Mouse (Mus musculus): ENCODE measurements around the gene Pcnx3.

The Pcnx3 gene

DNA sequence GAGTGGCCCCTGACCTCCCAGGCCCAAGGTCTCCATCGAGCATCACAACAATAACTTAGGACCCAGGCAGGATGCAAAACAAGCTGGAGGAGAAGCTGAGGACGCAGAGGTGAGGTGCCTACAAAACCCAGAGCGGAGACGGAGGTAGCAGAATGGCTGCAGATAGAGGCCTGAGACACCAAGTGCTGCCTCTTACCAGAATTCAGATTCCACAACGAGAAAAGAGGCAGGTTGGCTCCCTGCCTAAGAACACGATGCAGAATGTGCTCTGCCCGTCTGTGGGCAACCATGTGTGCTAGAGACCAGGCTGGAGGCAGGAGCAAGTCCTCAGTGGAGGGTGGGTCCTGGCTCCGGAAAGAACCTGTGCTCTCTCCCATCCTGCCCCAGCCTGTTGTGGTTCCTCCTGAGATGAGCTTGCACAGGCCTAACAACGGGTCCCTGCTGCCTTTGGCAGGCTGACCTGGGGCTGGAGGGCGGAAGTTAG, 4.2 kb upstream of the Pcnx3 start:
- ChIA-PET POLR2A (interaction anchor here in 2 of 4 experiments (0.6 to 1.2 kb wide), 6 partner anchors 11 to 419 kb away, joined by 3 to 4 read pairs (median 4); partner anchors contain the start of genes Efemp2 (in 1 of the 2) and Kcnk7 (in 1 of the 2)), CTCF (no interaction called here)

DNA sequence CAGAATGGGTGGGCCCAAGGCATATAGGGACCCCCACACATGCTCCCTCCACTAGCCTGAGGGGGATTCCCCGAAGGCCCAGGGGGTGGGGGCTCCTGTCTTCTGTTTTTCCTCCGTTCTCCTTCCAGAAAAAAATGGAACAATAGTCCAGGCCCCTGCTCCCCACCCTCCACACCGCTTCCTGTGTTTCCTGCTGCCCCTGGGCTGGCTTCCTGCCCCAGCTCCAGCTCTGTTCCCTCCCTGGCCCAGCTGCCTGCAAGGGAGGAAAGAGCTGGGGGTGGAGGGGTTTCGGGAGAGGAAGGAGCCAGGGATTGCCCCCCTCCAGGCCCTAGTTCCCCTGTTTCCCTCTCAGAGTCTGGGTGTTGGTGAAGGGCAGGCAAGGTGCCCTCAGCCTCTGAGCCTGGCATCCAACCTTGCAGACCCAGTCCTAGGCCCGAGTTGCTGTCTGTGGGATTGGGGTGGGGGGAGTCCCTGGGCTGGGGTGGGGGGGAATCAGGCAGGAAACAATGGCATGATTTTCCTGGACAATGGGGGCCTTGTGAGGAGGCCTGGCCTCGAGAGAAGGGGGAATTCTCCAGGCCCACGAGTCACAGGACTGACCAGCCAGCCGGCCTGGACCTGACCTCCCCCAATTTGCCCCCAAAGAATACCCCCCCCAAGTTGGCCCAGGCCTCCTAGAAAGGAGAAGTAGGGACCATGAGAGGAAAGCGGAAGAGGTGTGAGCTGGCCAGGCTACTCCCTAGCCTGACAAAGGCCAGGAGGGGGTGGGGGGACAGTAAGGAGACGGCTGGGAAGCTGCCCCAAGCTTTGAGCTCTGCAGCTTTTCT, 3.6 kb upstream of the Pcnx3 start:
- ChIA-PET CTCF (interaction anchor here in 1 of 4 experiments (2.1 kb wide), 1 partner anchor 19 kb away, joined by 5 read pairs; no protein-coding TSS in a partner anchor), POLR2A (interaction anchor here in 2 of 4 experiments (0.6 to 1.8 kb wide), 7 partner anchors 11 to 418 kb away, joined by 3 to 4 read pairs (median 4); partner anchors contain the start of genes Efemp2 (in 1 of the 2) and Kcnk7 (in 1 of the 2))

DNA sequence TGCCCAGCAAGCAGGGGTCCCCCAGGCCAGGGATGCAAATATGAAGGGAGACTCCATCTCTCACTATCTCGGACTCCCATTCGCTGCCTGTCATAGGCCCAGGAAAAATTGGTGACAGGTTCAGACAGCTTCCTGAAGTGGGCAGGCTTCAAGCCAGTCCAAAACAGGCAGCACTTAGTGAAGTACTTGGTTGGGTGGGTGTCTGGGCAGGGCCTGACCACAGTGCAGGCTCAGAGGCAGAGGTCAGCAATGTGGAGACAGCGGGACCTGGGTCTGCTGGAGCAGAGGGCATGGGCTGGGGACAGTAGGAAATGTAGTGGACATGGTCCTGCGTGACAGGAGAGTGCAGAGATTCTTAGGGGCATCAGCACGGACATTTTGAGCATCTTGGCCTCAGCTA, 2.9 kb upstream of the Pcnx3 start:
- CTCF ChIA-PET = interaction anchor here in 2 of 4 experiments (0.7 to 2.1 kb wide), 2 partner anchors 19 to 84 kb away, joined by 3 to 5 read pairs; no protein-coding TSS in a partner anchor

DNA sequence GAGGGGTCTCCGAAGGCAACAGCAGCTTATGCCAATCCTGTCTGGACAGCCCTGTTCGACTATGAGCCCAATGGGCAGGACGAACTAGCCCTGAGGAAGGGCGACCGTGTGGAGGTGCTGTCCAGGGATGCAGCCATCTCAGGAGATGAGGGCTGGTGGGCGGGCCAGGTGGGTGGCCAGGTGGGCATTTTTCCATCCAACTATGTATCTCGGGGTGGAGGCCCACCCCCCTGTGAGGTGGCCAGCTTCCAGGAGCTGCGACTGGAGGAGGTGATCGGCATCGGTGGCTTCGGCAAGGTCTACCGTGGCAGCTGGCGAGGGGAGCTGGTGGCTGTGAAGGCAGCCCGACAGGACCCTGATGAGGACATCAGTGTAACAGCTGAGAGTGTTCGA, 1.6 kb upstream of the Pcnx3 start:
- CTCF ChIA-PET = interaction anchor here in 1 of 4 experiments (0.8 kb wide), 1 partner anchor 15 kb away, joined by 4 read pairs; no protein-coding TSS in a partner anchor
- POLR2A ChIA-PET = interaction anchor here in 2 of 4 experiments (0.9 to 3.2 kb wide), 15 partner anchors 10 to 202 kb away, joined by 3 to 13 read pairs (median 4); partner anchors contain the start of genes Mus81 (in 1 of the 2), Rela (in 1 of the 2) and Sipa1 (in 1 of the 2)

More for the DNA sequence above, 2.9 kb upstream of the Pcnx3 start:
- POLR2A ChIA-PET = interaction anchor here in 2 of 4 experiments (0.8 to 3.2 kb wide), 7 partner anchors 8 to 181 kb away, joined by 3 to 13 read pairs (median 3); partner anchors contain the start of genes Sipa1 (in 1 of the 2) and Snx32 (in 1 of the 2)

DNA sequence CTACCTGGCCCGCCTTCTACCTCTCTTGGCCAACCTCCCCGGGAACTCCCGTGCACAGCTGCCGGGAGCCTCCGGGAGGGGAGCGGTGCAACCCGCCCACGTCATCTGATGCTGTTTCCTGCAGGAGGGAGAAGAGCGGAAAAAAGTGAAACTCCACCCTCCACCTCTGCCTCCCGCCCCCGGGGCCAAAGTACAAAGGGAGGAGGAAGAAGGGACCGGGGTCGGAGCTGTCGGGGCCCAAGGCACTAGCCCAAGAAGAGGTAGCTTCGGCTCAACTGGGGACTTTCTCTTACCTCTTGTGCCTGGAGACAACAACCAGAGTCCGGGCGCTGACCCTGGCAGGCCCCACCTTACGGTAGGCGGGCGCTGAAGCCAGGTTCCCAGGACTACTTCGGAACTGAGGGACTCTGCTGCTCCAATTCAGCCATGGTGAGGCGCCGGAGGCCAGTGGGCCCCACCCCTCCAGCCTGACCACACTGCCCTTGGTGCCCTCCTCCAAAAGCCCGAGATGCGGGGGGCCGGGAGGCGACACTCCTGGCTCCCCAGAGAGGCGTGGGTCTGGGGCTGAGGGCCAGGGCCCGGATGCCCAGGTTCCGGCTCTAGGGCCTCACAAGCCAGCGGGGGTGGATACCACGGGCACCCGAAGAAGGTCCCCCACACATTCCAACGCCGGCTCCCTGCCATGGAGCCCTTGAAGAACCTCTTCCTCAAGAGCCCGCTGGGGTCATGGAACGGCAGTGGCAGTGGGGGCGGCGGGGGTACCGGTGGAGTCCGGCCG, 1.0 kb upstream of the Pcnx3 start:
- POLR2A ChIA-PET = interaction anchor here (0.6 to 3.2 kb wide), 62 partner anchors 8 to 651 kb away, joined by 3 to 20 read pairs (median 4); partner anchors contain the start of genes Kcnk7 (in 2 of the 4), Mus81 (in 2 of the 4), Rela (in 2 of the 4) and Scyl1 (in 2 of the 4)
- CTCF ChIA-PET = interaction anchor here in 3 of 4 experiments (0.5 to 1.5 kb wide), 6 partner anchors 38 to 571 kb away, joined by 3 to 6 read pairs (median 4); partner anchors contain the start of genes Cst6 (in 1 of the 3) and Klc2 (in 1 of the 3)

DNA sequence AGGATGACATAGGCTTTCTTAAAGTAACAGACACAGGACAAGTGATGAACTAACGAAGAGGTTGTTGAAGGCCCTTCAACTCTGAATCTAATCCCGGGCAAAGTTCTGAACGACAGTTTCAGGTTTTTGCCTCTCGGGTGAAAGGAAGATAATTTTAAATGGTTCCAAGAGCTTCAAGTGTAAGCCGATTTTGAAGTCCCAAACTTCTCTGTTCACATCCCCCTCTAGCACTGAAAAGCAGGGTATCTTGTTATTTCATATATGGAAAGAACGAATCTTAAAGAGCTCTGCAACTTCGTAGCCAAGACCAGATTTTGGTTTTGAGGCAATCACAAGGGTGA, 350 bp upstream of the Pcnx3 start:
- ChIA-PET CTCF (interaction anchor here in 2 of 4 experiments (0.8 to 1.5 kb wide), 9 partner anchors 22 to 340 kb away, joined by 3 to 6 read pairs (median 4); partner anchors contain the start of genes Cst6 (in 1 of the 2) and Mus81 (in 1 of the 2)), POLR2A (interaction anchor here (0.6 to 3.2 kb wide), 93 partner anchors 8 to 1563 kb away, joined by 3 to 20 read pairs (median 4); partner anchors contain the start of genes Cfl1 (in 2 of the 4), Kcnk7 (in 2 of the 4), Mus81 (in 2 of the 4) and Rela (in 2 of the 4))

DNA sequence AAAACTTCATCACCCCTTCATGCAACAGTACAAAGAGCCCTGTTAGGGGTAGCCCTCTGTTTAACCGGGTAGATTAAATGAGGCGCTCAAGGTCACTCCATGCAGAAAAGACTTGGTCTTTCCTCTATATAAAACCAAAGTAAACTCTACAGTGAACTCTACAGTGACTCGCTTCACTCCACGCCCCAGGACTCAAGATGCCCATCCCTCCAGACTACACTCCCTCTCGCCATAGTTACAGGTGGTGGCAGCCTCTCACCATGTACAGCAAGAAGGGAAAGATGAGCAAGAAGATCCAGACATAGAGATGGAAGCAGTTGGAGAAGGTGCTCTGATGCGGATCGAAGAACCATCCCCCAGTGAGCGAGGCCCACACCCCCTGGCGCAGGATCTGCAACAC, 970 bp downstream of the Pcnx3 start:
- POLR2A ChIA-PET = no interaction called here
- CTCF ChIA-PET = interaction anchor here in 1 of 4 experiments (0.9 kb wide), 1 partner anchor 24 kb away, joined by 3 read pairs; the partner anchor contains the start of gene Sipa1

DNA sequence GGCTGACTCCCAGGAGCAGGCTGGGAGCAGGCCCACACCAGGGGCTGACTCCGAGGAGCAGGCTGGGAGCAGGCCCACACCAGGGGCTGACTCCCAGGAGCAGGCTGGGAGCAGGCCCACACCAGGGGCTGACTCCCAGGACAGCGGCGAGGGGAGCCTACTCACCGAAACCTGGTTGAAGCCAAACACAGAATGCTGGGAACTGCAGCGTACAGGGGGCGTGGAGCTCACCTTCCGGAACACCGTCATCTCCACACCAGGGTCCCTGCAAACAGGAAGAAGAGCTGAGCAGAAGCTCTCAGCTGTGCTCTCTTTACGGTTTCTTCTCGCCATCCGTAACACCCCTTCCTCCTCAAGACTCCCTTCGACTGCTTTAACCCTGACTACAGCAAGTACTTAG, 1.8 kb downstream of the Pcnx3 start:
- CTCF ChIA-PET = interaction anchor here in 1 of 4 experiments (0.9 kb wide), 1 partner anchor 23 kb away, joined by 3 read pairs; the partner anchor contains the start of gene Sipa1

DNA sequence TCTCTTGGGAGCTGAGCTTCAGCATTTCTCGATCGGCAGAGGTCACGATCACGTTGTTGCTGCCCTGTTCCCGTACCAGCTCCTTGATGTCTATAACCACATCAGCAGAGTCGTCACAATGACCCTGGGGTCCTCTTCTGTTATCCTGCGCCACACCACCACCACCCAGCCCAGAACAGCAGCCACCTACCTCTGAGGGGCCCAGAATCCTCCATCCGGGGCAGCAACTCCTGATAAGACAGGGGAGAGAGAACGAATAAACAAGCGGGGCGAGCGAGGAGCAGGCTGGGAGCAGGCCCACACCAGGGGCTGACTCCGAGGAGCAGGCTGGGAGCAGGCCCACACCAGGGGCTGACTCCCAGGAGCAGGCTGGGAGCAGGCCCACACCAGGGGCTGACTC, 2.3 kb downstream of the Pcnx3 start:
- ChIA-PET CTCF (no interaction called here), POLR2A (interaction anchor here in 2 of 4 experiments (1.6 to 2.4 kb wide), 4 partner anchors 12 to 198 kb away, joined by 4 to 9 read pairs (median 6); partner anchors contain the start of gene Mus81 (in 1 of the 2))

More for the DNA sequence above, 1.8 kb downstream of the Pcnx3 start:
- POLR2A ChIA-PET = interaction anchor here in 1 of 4 experiments (1.9 kb wide), 1 partner anchor 27 kb away, joined by 6 read pairs; no protein-coding TSS in a partner anchor

DNA sequence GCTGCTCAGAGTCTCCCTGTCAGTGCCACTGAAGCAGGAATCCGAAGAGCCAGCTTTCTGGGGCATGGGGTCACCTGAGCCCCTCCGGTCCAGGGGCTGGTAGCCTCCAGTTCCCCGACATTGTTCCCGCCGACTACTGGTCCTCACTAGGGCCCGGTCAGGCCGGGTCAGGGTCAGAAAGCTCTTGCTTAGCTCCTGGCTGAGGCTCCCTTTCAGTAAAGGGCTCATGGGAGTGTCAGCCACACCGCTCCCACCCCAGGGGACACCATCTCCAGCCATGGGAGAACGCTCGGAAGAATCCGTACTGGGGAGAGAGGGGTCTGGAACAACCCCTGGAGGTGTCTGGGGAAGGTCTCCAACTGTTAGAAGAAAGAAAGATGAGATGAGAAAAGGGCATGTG, 2.8 kb downstream of the Pcnx3 start:
- ChIA-PET POLR2A (interaction anchor here in 2 of 4 experiments (0.9 to 2.4 kb wide), 8 partner anchors 10 to 198 kb away, joined by 3 to 9 read pairs (median 6); partner anchors contain the start of gene Mus81 (in 1 of the 2)), CTCF (interaction anchor here in 3 of 4 experiments (0.6 to 1.8 kb wide), 3 partner anchors 11 to 42 kb away, joined by 3 to 8 read pairs (median 3); partner anchors contain the start of gene Fam89b (in 1 of the 3))

DNA sequence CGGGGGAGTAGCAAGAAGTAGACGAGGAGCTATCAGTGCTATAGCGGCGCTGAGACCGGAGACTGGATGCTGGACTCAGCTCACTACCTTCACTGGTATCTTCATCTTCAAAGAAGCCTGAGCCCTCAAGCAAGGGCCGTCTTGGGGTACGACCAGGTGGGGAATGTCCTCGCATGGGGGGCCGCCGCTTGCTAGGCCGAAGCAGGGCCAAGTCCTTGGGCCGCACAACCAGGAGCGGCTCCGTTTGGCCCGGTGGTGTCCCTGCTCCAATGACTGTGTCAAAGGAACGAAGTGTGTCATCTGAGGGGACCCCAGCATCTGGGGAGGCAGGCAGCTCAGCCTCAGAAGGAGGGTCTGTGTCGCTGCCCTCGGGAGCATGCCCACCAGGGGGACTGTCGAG, 3.3 kb downstream of the Pcnx3 start:
- ChIA-PET POLR2A (interaction anchor here in 3 of 4 experiments (0.8 to 2.4 kb wide), 11 partner anchors 10 to 456 kb away, joined by 3 to 9 read pairs (median 4); partner anchors contain the start of genes Arl2 (in 1 of the 3) and Mus81 (in 1 of the 3)), CTCF (interaction anchor here in 3 of 4 experiments (0.6 to 1.8 kb wide), 3 partner anchors 11 to 43 kb away, joined by 3 to 8 read pairs (median 3); partner anchors contain the start of gene Fam89b (in 1 of the 3))

DNA sequence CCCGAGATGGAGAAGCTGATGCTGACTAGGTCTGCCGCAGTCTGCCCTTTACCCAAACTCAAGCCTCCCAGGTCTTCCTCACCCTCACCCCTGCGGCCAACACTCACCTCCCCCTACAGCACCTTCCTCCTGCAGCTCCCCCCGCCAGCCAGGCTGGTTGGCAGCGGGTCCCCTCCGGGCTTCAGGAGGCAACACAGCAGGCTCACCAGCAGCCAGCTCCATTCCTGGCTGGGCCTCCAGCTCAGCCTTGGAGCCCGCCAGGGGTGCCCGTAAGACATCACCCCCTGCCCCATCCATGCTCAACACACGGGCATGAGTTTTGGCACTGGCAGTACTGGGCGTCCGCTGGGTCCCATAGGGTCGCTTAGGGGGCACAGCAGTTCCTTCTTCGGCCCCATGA, 3.7 kb downstream of the Pcnx3 start:
- ChIA-PET CTCF (interaction anchor here in 3 of 4 experiments (0.6 to 1.8 kb wide), 4 partner anchors 10 to 1717 kb away, joined by 3 to 8 read pairs (median 3); partner anchors contain the start of gene Fam89b (in 1 of the 3)), POLR2A (interaction anchor here in 3 of 4 experiments (0.6 to 2.4 kb wide), 17 partner anchors 10 to 456 kb away, joined by 3 to 9 read pairs (median 3); partner anchors contain the start of genes Arl2 (in 1 of the 3), Cfl1 (in 1 of the 3) and Mus81 (in 1 of the 3))

DNA sequence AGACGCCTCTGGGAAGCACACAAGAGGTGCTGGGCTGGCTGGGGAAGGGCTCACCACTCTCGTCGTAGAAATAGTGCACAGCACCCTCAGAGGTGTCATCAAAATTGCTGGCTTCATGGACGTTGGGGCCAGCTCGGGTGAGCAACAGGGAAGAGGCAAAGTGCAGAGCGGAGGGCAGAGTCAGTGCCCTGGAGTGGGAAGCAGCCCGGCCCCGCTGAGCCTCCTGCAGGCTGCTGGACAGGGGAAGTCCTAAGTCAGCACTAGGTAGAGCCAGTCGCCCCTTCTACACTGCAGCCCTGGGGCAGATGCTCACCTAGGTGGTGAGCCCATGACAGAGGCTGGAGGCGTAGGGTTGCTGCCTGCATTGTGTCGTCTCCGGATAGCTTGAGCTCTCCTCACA, 4.5 kb downstream of the Pcnx3 start:
- POLR2A ChIA-PET = interaction anchor here in 3 of 4 experiments (0.5 to 2.4 kb wide), 16 partner anchors 9 to 594 kb away, joined by 3 to 9 read pairs (median 4); partner anchors contain the start of gene Cfl1 (in 1 of the 3)
- CTCF ChIA-PET = interaction anchor here in 1 of 4 experiments (0.6 to 1.8 kb wide), 2 partner anchors 44 to 1718 kb away, joined by 3 to 8 read pairs; partner anchors contain the start of gene Fam89b

DNA sequence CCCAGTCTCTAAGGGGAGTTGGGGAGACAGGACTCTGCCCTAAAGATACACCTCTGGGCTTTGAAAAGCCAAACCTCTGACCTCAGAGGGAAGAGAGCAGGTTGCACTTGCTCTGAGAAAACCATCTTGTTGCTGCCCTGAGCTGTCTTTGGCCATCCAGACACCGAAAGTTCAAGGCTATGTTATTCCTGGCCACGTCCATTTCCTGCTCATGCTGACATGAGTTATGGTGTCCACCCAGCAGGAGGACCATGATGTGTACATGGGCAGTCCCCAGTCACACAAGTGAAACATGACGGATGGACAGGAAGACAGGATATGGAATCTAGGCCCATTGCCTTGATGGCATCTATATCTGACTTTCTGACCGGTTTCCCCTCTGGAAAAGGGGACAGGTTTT, 8.3 kb downstream of the Pcnx3 start:
- ChIA-PET POLR2A (no interaction called here), CTCF (no interaction called here)

DNA sequence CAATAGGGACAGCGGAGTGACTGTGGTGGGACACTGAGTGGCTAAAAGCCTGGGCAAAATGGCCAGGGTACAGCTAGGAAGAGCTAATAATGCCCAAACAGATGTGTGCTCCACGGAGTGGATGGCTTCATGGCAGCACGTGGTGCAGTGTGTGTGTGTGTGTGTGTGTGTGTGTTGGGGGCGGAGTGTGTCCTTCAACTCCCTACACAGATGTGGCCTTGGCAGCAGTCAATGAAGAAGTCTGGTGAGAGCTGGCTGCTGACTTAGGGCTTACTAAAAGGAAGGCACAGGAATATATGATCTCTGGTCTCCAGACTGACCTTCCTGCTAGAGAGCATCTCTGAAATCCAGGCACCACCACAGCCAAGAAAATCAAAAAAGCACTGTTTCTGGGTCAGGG, 20.3 kb downstream of the Pcnx3 start:
- CTCF ChIA-PET = interaction anchor here in 2 of 4 experiments (0.6 kb wide), 2 partner anchors 105 to 1399 kb away, joined by 4 to 10 read pairs; no protein-coding TSS in a partner anchor
- POLR2A ChIA-PET = interaction anchor here in 3 of 4 experiments (0.7 to 1.8 kb wide), 5 partner anchors 9 to 139 kb away, joined by 3 to 5 read pairs (median 3); partner anchors contain the start of gene Ovol1 (in 1 of the 3)

DNA sequence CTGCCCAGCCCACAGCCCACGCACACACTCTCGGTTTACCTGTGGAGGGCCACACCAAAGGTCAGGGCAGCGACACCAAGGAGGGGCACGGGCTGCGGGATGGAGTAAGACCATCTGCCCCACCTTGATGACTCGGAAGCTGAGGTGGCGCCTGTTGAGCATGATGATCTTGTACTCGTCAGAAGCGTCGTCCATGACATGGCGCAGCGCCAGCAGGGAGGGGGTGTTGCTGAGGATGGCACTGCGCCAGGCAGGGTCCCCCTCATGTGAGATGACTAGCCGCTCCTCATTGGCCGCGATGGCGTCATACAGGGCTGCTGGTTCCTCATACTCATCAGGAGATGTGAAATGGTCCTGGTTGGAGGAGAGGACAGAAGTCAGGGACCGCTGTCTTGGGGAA, 22.3 kb downstream of the Pcnx3 start:
- ChIA-PET POLR2A (interaction anchor here in 3 of 4 experiments (0.6 to 9.6 kb wide), 14 partner anchors 11 to 392 kb away, joined by 3 to 99 read pairs (median 3); partner anchors contain the start of genes Map3k11 (in 1 of the 3) and Pcnx3 (in 1 of the 3)), CTCF (interaction anchor here in 1 of 4 experiments (0.9 kb wide), 1 partner anchor 45 kb away, joined by 3 read pairs; no protein-coding TSS in a partner anchor)
